Comparison of ENCODE assay signal across 8 mouse cellular contexts in the genomic region with DNA sequence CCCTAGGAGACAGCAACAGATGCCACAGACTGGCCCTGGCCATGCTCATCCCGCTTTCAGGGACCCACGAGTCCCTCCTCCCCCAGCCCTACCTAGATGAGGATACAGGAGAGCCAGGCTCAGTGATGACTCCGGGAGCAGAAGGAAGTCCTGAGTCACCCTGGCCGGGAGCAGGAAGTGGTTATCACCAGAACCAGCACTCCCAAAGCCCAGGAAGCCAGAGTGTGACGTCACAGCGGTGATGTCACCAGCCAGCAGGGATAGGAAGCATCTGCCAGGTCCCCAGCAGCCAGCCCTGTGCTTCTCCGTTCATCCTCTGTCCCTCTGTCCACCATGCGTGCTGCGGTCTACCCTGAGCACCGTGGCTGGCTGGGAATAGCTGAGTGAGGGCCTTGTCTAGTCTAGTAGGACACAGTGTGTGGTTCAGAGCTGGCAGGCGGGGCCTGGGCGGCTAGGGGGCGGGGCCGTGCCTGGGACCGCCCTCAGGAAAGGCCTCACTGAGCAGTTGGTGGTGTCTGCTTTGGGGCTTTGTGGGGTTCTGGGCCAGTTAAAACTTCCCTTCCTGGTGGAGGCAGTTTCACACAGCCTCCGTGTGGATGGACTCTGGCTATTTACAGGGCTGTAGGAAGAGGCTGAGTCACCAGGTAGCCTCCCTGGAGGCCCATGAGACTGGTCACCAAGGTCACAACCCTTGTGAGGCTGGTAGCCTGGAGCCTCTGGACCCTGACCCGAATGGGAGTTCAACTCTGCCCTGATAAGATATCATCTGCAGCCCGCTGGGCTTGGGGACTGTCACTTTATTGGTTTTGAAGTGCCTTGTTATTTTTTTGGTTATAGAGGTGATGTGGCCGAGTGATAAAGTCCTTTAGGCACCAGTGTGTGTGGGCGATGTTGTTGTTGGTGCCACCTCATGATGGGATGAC. TPM values are rescaled to one million over a fixed set of nuclear protein-coding genes. Genes with fewer than 3 reads are reported as not detected.
A peak's percentile ranks its signal among the peaks of the same experiment; 100 is the strongest.
DNase-seq lines count a peak whose midpoint lies in the region; ATAC-seq and TF ChIP-seq lines count a peak whose summit lies in the region.
"Not testable (repeated sequence)": the region's sequence is repeated elsewhere in the genome, so short reads cannot be mapped to it uniquely, and the experiment has no call there.

No protein-coding gene starts in this region.

- WGBS in bone marrow, adult 2 months, result 5% methylated on average over 17 of the region's 20 CpGs
- 73% methylated on average over 17 of the region's 20 CpGs for WGBS in forebrain, embryonic 10.5 days
- WGBS in heart, embryonic 16.5 days, result 43% methylated on average over 16 of the region's 20 CpGs
- WGBS in intestine, postnatal 0 days, result 37% methylated on average over 12 of the region's 20 CpGs
- 5% methylated on average over 18 of the region's 20 CpGs for WGBS in liver, embryonic 12.5 days (ENCODE audit: insufficient replicate concordance)
- WGBS in midbrain, embryonic 12.5 days, result 71% methylated on average over 17 of the region's 20 CpGs
- WGBS in stomach, embryonic 14.5 days, result 58% methylated on average over 13 of the region's 20 CpGs

- TF ChIP-seq POLR2A in bone marrow, adult 2 months (IDR thresholded peaks at IDR 0.05; ENCODE audit: borderline replicate concordance, control insufficient read depth, low read depth, low read length), result not testable (repeated sequence)

- not testable (repeated sequence) for H3K9me3 ChIP-seq in forebrain, embryonic 10.5 days; heart, embryonic 16.5 days (replicated peaks; ENCODE audit: control insufficient read depth, low read length); intestine, postnatal 0 days (ENCODE audit: control insufficient read depth); liver, embryonic 12.5 days (replicated peaks); midbrain, embryonic 12.5 days; stomach, embryonic 14.5 days (ENCODE audit: control insufficient read depth, low read depth, low read length)

- H3K36me3 ChIP-seq in forebrain, embryonic 10.5 days (replicated peaks); heart, embryonic 16.5 days (ENCODE audit: control insufficient read depth, insufficient read depth); intestine, postnatal 0 days (ENCODE audit: control insufficient read depth, insufficient read depth); liver, embryonic 12.5 days; midbrain, embryonic 12.5 days; stomach, embryonic 14.5 days (ENCODE audit: control insufficient read depth, insufficient read depth, low read length): not testable (repeated sequence)

- peak; percentile 71 for ATAC-seq in heart, embryonic 16.5 days (replicated peaks; ENCODE audit: extremely low read depth, insufficient read depth, low FRiP score)
- peak; percentile 75 for ATAC-seq in intestine, postnatal 0 days
- peak; percentile 80 for ATAC-seq in liver, embryonic 12.5 days
- ATAC-seq in midbrain, embryonic 12.5 days (ENCODE audit: low FRiP score, low read depth), result 0 out of 2 replicates have a peak, but pooled peaks have one; percentile 16
- ATAC-seq in stomach, embryonic 14.5 days (ENCODE audit: insufficient number of reproducible peaks, insufficient read depth, low FRiP score, low read depth), result peak; percentile 68

- peak overlapping the region; percentile 52 for H3K4me2 ChIP-seq in heart, embryonic 16.5 days (ENCODE audit: low read depth, low read length)
- peak overlapping the region; percentile 54 for H3K4me2 ChIP-seq in intestine, postnatal 0 days (replicated peaks; ENCODE audit: low read depth)
- peak overlapping the region; percentile 73 for H3K4me2 ChIP-seq in liver, embryonic 12.5 days
- H3K4me2 ChIP-seq in midbrain, embryonic 12.5 days (replicated peaks); stomach, embryonic 14.5 days (replicated peaks; ENCODE audit: low read depth, low read length): not testable (repeated sequence)

- TF ChIP-seq CTCF in bone marrow, adult 2 months (IDR thresholded peaks at IDR 0.05; ENCODE audit: control insufficient read depth, insufficient read depth, low read length); intestine, postnatal 0 days (IDR thresholded peaks at IDR 0.05; ENCODE audit: low read depth): not testable (repeated sequence)

- H3K9ac ChIP-seq in heart, embryonic 16.5 days (ENCODE audit: low read length); intestine, postnatal 0 days (ENCODE audit: low read depth, low read length); midbrain, embryonic 12.5 days (replicated peaks); stomach, embryonic 14.5 days (replicated peaks; ENCODE audit: low read depth, low read length): not testable (repeated sequence)
- peak overlapping the region; percentile 73 for H3K9ac ChIP-seq in liver, embryonic 12.5 days

- not testable (repeated sequence) for H3K27me3 ChIP-seq in forebrain, embryonic 10.5 days (ENCODE audit: poor library complexity, severe bottlenecking); heart, embryonic 16.5 days (ENCODE audit: control insufficient read depth, insufficient read depth, low read length); intestine, postnatal 0 days (replicated peaks; ENCODE audit: control insufficient read depth, insufficient read depth, low read length); liver, embryonic 12.5 days (replicated peaks); midbrain, embryonic 12.5 days; stomach, embryonic 14.5 days (ENCODE audit: control insufficient read depth, insufficient read depth, low read length)

- peak; percentile 16 for DNase-seq in A20 (ENCODE audit: low read depth, low spot score)
- DNase-seq in forebrain, embryonic 10.5 days (ENCODE audit: extremely low spot score, low spot score), result not testable (repeated sequence)

- not testable (repeated sequence) for H3K4me3 ChIP-seq in bone marrow, adult 2 months (replicated peaks; ENCODE audit: control insufficient read depth, low read depth, low read length); midbrain, embryonic 12.5 days; stomach, embryonic 14.5 days (ENCODE audit: low read depth, low read length)
- peak overlapping the region; percentile 22; the same call in 1 of the 2 replicates for H3K4me3 ChIP-seq in forebrain, embryonic 10.5 days
- H3K4me3 ChIP-seq in heart, embryonic 16.5 days (ENCODE audit: low read length), result peak overlapping the region; percentile 15
- H3K4me3 ChIP-seq in intestine, postnatal 0 days (ENCODE audit: low read depth, low read length), result peak overlapping the region; percentile 0; the same call in 1 of the 2 replicates
- H3K4me3 ChIP-seq in liver, embryonic 12.5 days, result peak overlapping the region; percentile 57

- H3K4me1 ChIP-seq in bone marrow, adult 2 months (ENCODE audit: control insufficient read depth, insufficient read depth, low read length); midbrain, embryonic 12.5 days: not testable (repeated sequence)
- peaks cover 33% of the 10 kb centered on the region for H3K4me1 ChIP-seq in forebrain, embryonic 10.5 days
- peaks cover 13% of the 10 kb centered on the region for H3K4me1 ChIP-seq in heart, embryonic 16.5 days (ENCODE audit: control insufficient read depth, insufficient read depth, low read length)
- peaks cover 10% of the 10 kb centered on the region; the same call in 1 of the 2 replicates for H3K4me1 ChIP-seq in intestine, postnatal 0 days (replicated peaks; ENCODE audit: control insufficient read depth, insufficient read depth, low read length)
- H3K4me1 ChIP-seq in liver, embryonic 12.5 days, result peaks cover 51% of the 10 kb centered on the region
- peaks cover 21% of the 10 kb centered on the region; the same call in 1 of the 2 replicates for H3K4me1 ChIP-seq in stomach, embryonic 14.5 days (ENCODE audit: control insufficient read depth, insufficient read depth, low read length)

- H3K27ac ChIP-seq in bone marrow, adult 2 months (ENCODE audit: control insufficient read depth, insufficient read depth, low read depth, low read length, poor library complexity), result peak overlapping the region; percentile 61
- peak overlapping the region; percentile 75 for H3K27ac ChIP-seq in forebrain, embryonic 10.5 days
- peak overlapping the region; percentile 92 for H3K27ac ChIP-seq in heart, embryonic 16.5 days (ENCODE audit: low read length)
- peak overlapping the region; percentile 84 for H3K27ac ChIP-seq in intestine, postnatal 0 days (ENCODE audit: low read depth, low read length)
- peak overlapping the region; percentile 94 for H3K27ac ChIP-seq in liver, embryonic 12.5 days
- H3K27ac ChIP-seq in midbrain, embryonic 12.5 days (replicated peaks), result peak overlapping the region; percentile 30; the same call in 1 of the 2 replicates
- H3K27ac ChIP-seq in stomach, embryonic 14.5 days (ENCODE audit: low read length), result peak overlapping the region; percentile 78; the same call in 1 of the 2 replicates

RNA-seq across cellular contexts. Expression of a gene that starts 22.5 kb away (rescaled TPM):
- 196 and 245 TPM in 2 replicates for polyA plus RNA-seq in bone marrow, adult 2 months (2011; ENCODE audit: insufficient read depth, insufficient read length, low replicate concordance, missing spikeins)
- polyA plus RNA-seq in forebrain, embryonic 10.5 days (2016; fragmentation: Nextera tagmentation; extraction: Ambion mirVana), result 565 and 608 TPM in 2 replicates
- 1,449 and 1,610 TPM in 2 replicates for polyA plus RNA-seq in heart, embryonic 16.5 days (2015; fragmentation: Nextera tagmentation; extraction: Ambion mirVana)
- 1,268 and 1,348 TPM in 2 replicates for polyA plus RNA-seq in intestine, postnatal 0 days (2015; fragmentation: Nextera tagmentation; extraction: Ambion mirVana)
- 593 and 604 TPM in 2 replicates for polyA plus RNA-seq in liver, embryonic 12.5 days (2016; fragmentation: Nextera tagmentation; extraction: Ambion mirVana)
- 589 and 602 TPM in 2 replicates for polyA plus RNA-seq in midbrain, embryonic 12.5 days (2016; fragmentation: Nextera tagmentation; extraction: Ambion mirVana)
- polyA plus RNA-seq in stomach, embryonic 14.5 days (2014; fragmentation: Nextera tagmentation; extraction: Ambion mirVana), result 681 and 750 TPM in 2 replicates

RNA-seq across cellular contexts. Expression of a gene that starts 27.0 kb away (rescaled TPM):
- not detected in 2 replicates for polyA plus RNA-seq in bone marrow, adult 2 months (2011; ENCODE audit: insufficient read depth, insufficient read length, low replicate concordance, missing spikeins)
- 1.1 and 1.9 TPM in 2 replicates for polyA plus RNA-seq in forebrain, embryonic 10.5 days (2016; fragmentation: Nextera tagmentation; extraction: Ambion mirVana)
- 0.16 and 0.19 TPM in 2 replicates for polyA plus RNA-seq in heart, embryonic 16.5 days (2015; fragmentation: Nextera tagmentation; extraction: Ambion mirVana)
- polyA plus RNA-seq in intestine, postnatal 0 days (2015; fragmentation: Nextera tagmentation; extraction: Ambion mirVana), result 0.04 TPM in 1 of 2 replicates, not detected in the other
- polyA plus RNA-seq in liver, embryonic 12.5 days (2016; fragmentation: Nextera tagmentation; extraction: Ambion mirVana), result 0.04 and 0.10 TPM in 2 replicates
- 0.76 and 0.79 TPM in 2 replicates for polyA plus RNA-seq in midbrain, embryonic 12.5 days (2016; fragmentation: Nextera tagmentation; extraction: Ambion mirVana)
- 0.22 TPM in 1 of 2 replicates, not detected in the other for polyA plus RNA-seq in stomach, embryonic 14.5 days (2014; fragmentation: Nextera tagmentation; extraction: Ambion mirVana)

RNA-seq across cellular contexts. Expression of a gene that starts 36.4 kb away (rescaled TPM):
- polyA plus RNA-seq in bone marrow, adult 2 months (2011; ENCODE audit: insufficient read depth, insufficient read length, low replicate concordance, missing spikeins), result 9.6 and 10.9 TPM in 2 replicates
- polyA plus RNA-seq in forebrain, embryonic 10.5 days (2016; fragmentation: Nextera tagmentation; extraction: Ambion mirVana), result 2.9 and 3.1 TPM in 2 replicates
- 11.2 and 13.6 TPM in 2 replicates for polyA plus RNA-seq in heart, embryonic 16.5 days (2015; fragmentation: Nextera tagmentation; extraction: Ambion mirVana)
- polyA plus RNA-seq in intestine, postnatal 0 days (2015; fragmentation: Nextera tagmentation; extraction: Ambion mirVana), result 13.6 and 16.7 TPM in 2 replicates
- 7.3 and 8.1 TPM in 2 replicates for polyA plus RNA-seq in liver, embryonic 12.5 days (2016; fragmentation: Nextera tagmentation; extraction: Ambion mirVana)
- 11.6 and 12.8 TPM in 2 replicates for polyA plus RNA-seq in midbrain, embryonic 12.5 days (2016; fragmentation: Nextera tagmentation; extraction: Ambion mirVana)
- 20.9 and 23.9 TPM in 2 replicates for polyA plus RNA-seq in stomach, embryonic 14.5 days (2014; fragmentation: Nextera tagmentation; extraction: Ambion mirVana)

RNA-seq across cellular contexts. Expression of a gene that starts 36.8 kb away (rescaled TPM):
- polyA plus RNA-seq in bone marrow, adult 2 months (2011; ENCODE audit: insufficient read depth, insufficient read length, low replicate concordance, missing spikeins), result not detected in 2 replicates
- polyA plus RNA-seq in forebrain, embryonic 10.5 days (2016; fragmentation: Nextera tagmentation; extraction: Ambion mirVana), result not detected in 2 replicates
- 0.41 and 0.84 TPM in 2 replicates for polyA plus RNA-seq in heart, embryonic 16.5 days (2015; fragmentation: Nextera tagmentation; extraction: Ambion mirVana)
- not detected in 2 replicates for polyA plus RNA-seq in intestine, postnatal 0 days (2015; fragmentation: Nextera tagmentation; extraction: Ambion mirVana)
- polyA plus RNA-seq in liver, embryonic 12.5 days (2016; fragmentation: Nextera tagmentation; extraction: Ambion mirVana), result not detected in 2 replicates
- not detected in 2 replicates for polyA plus RNA-seq in midbrain, embryonic 12.5 days (2016; fragmentation: Nextera tagmentation; extraction: Ambion mirVana)
- not detected in 2 replicates for polyA plus RNA-seq in stomach, embryonic 14.5 days (2014; fragmentation: Nextera tagmentation; extraction: Ambion mirVana)

Comparison
In these comparisons a context has a peak if more than half of its experiments do, and no peak if none do; other contexts are left out.
1. H3K27ac ChIP-seq: peak in every context shown above with its lines; median percentile 94 in liver, embryonic 12.5 days; 92 in heart, embryonic 16.5 days; 84 in intestine, postnatal 0 days; 78 in stomach, embryonic 14.5 days; 75 in forebrain, embryonic 10.5 days; 61 in bone marrow, adult 2 months; 30 in midbrain, embryonic 12.5 days.
2. ATAC-seq: peak in every context shown above with its lines; median percentile 80 in liver, embryonic 12.5 days; 75 in intestine, postnatal 0 days; 71 in heart, embryonic 16.5 days; 68 in stomach, embryonic 14.5 days; 16 in midbrain, embryonic 12.5 days.